Mouse (Mus musculus) E14TG2a.4 (cell line): ENCODE measurements at regions not wholly inside any gene's neighbourhood (a gene's known extent, or its start where the extent isn't known, plus 50 kb on each side); places are given as distances from the start of the nearest gene placed in this dataset.

Experiments used
- CTCF ChIP-seq: conservative IDR thresholded peaks from 2 replicates; pipeline ENCODE4 v1.5.1; 2014; ENCODE audit warnings: low read length
- NANOG ChIP-seq: IDR thresholded peaks from 2 replicates; pipeline ENCODE4 v1.6.1; 2014; ENCODE audit warnings: borderline replicate concordance, low read length, mixed read lengths
- POU5F1 ChIP-seq: IDR thresholded peaks from 2 replicates; pipeline ENCODE4 v1.6.1; 2014; ENCODE audit warnings: low read length, borderline replicate concordance

GRCm38 (mm10) chr1:119292216-119292615 is 129.8 kb downstream of the Inhbb start:
- TF ChIP-seq CTCF (no peak), POU5F1 (no peak), NANOG (no peak)
